Mouse (Mus musculus): ENCODE measurements around the gene Shd. TPM values are rescaled to one million over a fixed set of nuclear protein-coding genes. Genes with fewer than 3 reads are reported as not detected.

The Shd gene
- polyA plus RNA-seq, 1 experiment from 2014 or later, result 35.2 TPM

GRCm38 (mm10) chr17:55960791-55961190 lies 9.5 kb upstream of the Shd start:
- H3K9ac ChIP-seq, result no peak overlapping the region
- H3K4me1 ChIP-seq, result peaks cover 36% of the 10 kb centered on the region
- 0 out of 2 replicates have a peak, but pooled peaks cover under 1% of the 10 kb centered on the region for H3K27me3 ChIP-seq
- no peak overlapping the region for H3K4me3 ChIP-seq
- ATAC-seq (ENCODE audit: insufficient number of reproducible peaks, insufficient read depth, low FRiP score, low TSS enrichment, low read depth), result no peak
- no peak overlapping the region for H3K4me2 ChIP-seq
- no peak overlapping the region for H3K27ac ChIP-seq
- H3K36me3 ChIP-seq, result peaks cover 41% of the 10 kb centered on the region
- H3K9me3 ChIP-seq, result no peaks in the 10 kb centered on the region

- no peak for ATAC-seq (ENCODE audit: insufficient number of reproducible peaks, insufficient read depth, low FRiP score, low TSS enrichment, low read depth)
- Histone ChIP-seq H3K9ac (no peak overlapping the region), H3K27me3 (no peaks in the 10 kb centered on the region), H3K4me3 (no peak overlapping the region), H3K9me3 (no peaks in the 10 kb centered on the region), H3K4me2 (no peak overlapping the region), H3K27ac (no peak overlapping the region), H3K36me3 (peaks cover 48% of the 10 kb centered on the region), H3K4me1 (peaks cover 29% of the 10 kb centered on the region)
- WGBS, result 94% methylated on average over 7 of the region's 7 CpGs
These were observed 8.6 kb upstream of the Shd start for GRCm38 (mm10) chr17:55961631-55962030.

- 69% methylated on average over 14 of the region's 14 CpGs for WGBS
- Histone ChIP-seq H3K36me3 (peaks cover 61% of the 10 kb centered on the region), H3K9me3 (no peaks in the 10 kb centered on the region), H3K27ac (peak overlapping the region; percentile 30), H3K4me2 (no peak overlapping the region), H3K9ac (peak overlapping the region; percentile 22; the same call in 1 of the 2 replicates), H3K27me3 (no peaks in the 10 kb centered on the region), H3K4me3 (no peak overlapping the region), H3K4me1 (peaks cover 18% of the 10 kb centered on the region)
- ATAC-seq (ENCODE audit: insufficient number of reproducible peaks, insufficient read depth, low FRiP score, low TSS enrichment, low read depth), result no peak
These were observed 7.1 kb upstream of the Shd start for GRCm38 (mm10) chr17:55963171-55963570.

- peaks cover 14% of the 10 kb centered on the region for H3K4me1 ChIP-seq
- no peak overlapping the region for H3K4me2 ChIP-seq
- H3K27ac ChIP-seq, result no peak overlapping the region
- H3K27me3 ChIP-seq, result no peaks in the 10 kb centered on the region
- H3K9ac ChIP-seq, result no peak overlapping the region
- H3K36me3 ChIP-seq, result peaks cover 61% of the 10 kb centered on the region
- H3K4me3 ChIP-seq, result no peak overlapping the region
- 87% methylated on average over 10 of the region's 10 CpGs for WGBS
- H3K9me3 ChIP-seq, result no peaks in the 10 kb centered on the region
- ATAC-seq (ENCODE audit: insufficient number of reproducible peaks, insufficient read depth, low FRiP score, low TSS enrichment, low read depth), result no peak
These were observed 5.8 kb upstream of the Shd start for GRCm38 (mm10) chr17:55964496-55964895.

GRCm38 (mm10) chr17:55964996-55965395 lies 5.3 kb upstream of the Shd start:
- H3K4me1 ChIP-seq, result peaks cover 14% of the 10 kb centered on the region
- H3K27me3 ChIP-seq, result no peaks in the 10 kb centered on the region
- H3K27ac ChIP-seq, result no peak overlapping the region
- H3K36me3 ChIP-seq, result peaks cover 61% of the 10 kb centered on the region
- 83% methylated on average over 9 of the region's 9 CpGs for WGBS
- no peak overlapping the region for H3K4me3 ChIP-seq
- no peak for ATAC-seq (ENCODE audit: insufficient number of reproducible peaks, insufficient read depth, low FRiP score, low TSS enrichment, low read depth)
- no peak overlapping the region for H3K4me2 ChIP-seq
- no peak overlapping the region for H3K9ac ChIP-seq
- H3K9me3 ChIP-seq, result no peaks in the 10 kb centered on the region

GRCm38 (mm10) chr17:55967186-55967585 lies 3.1 kb upstream of the Shd start:
- H3K4me2 ChIP-seq, result no peak overlapping the region
- H3K9ac ChIP-seq, result no peak overlapping the region
- H3K9me3 ChIP-seq, result no peaks in the 10 kb centered on the region
- H3K27ac ChIP-seq, result no peak overlapping the region
- 87% methylated on average over 4 of the region's 4 CpGs for WGBS
- peaks cover 46% of the 10 kb centered on the region for H3K36me3 ChIP-seq
- H3K4me3 ChIP-seq, result no peak overlapping the region
- peaks cover 27% of the 10 kb centered on the region for H3K4me1 ChIP-seq
- H3K27me3 ChIP-seq, result peaks cover 10% of the 10 kb centered on the region
- no peak for ATAC-seq (ENCODE audit: insufficient number of reproducible peaks, insufficient read depth, low FRiP score, low TSS enrichment, low read depth)

GRCm38 (mm10) chr17:55968210-55968609 lies 2.1 kb upstream of the Shd start:
- H3K27ac ChIP-seq, result no peak overlapping the region
- no peaks in the 10 kb centered on the region for H3K9me3 ChIP-seq
- 42% methylated on average over 7 of the region's 7 CpGs for WGBS
- peaks cover 40% of the 10 kb centered on the region for H3K36me3 ChIP-seq
- no peak overlapping the region for H3K4me2 ChIP-seq
- H3K9ac ChIP-seq, result no peak overlapping the region
- H3K4me3 ChIP-seq, result no peak overlapping the region
- no peak for ATAC-seq (ENCODE audit: insufficient number of reproducible peaks, insufficient read depth, low FRiP score, low TSS enrichment, low read depth)
- peaks cover 23% of the 10 kb centered on the region for H3K4me1 ChIP-seq
- peaks cover 10% of the 10 kb centered on the region for H3K27me3 ChIP-seq

- Histone ChIP-seq H3K9me3 (no peaks in the 10 kb centered on the region), H3K27ac (no peak overlapping the region), H3K4me1 (peaks cover 21% of the 10 kb centered on the region), H3K4me3 (no peak overlapping the region; the same call in 1 of the 2 replicates), H3K9ac (peak overlapping the region; percentile 83), H3K4me2 (peak overlapping the region; percentile 86), H3K27me3 (peaks cover 10% of the 10 kb centered on the region), H3K36me3 (peaks cover 38% of the 10 kb centered on the region)
- no peak for ATAC-seq (ENCODE audit: insufficient number of reproducible peaks, insufficient read depth, low FRiP score, low TSS enrichment, low read depth)
- 37% methylated on average over 14 of the region's 14 CpGs for WGBS
These were observed 707 bp upstream of the Shd start for GRCm38 (mm10) chr17:55969560-55969959.

GRCm38 (mm10) chr17:55971453-55971852 lies 1.2 kb downstream of the Shd start:
- Histone ChIP-seq H3K4me3 (peak overlapping the region; percentile 64), H3K27ac (no peak overlapping the region), H3K36me3 (peaks cover 23% of the 10 kb centered on the region), H3K9me3 (no peaks in the 10 kb centered on the region), H3K27me3 (peaks cover 10% of the 10 kb centered on the region), H3K4me1 (peaks cover 21% of the 10 kb centered on the region), H3K9ac (peak overlapping the region; percentile 83), H3K4me2 (peak overlapping the region; percentile 86)
- WGBS, result 27% methylated on average over 22 of the region's 22 CpGs
- no peak for ATAC-seq (ENCODE audit: insufficient number of reproducible peaks, insufficient read depth, low FRiP score, low TSS enrichment, low read depth)

GRCm38 (mm10) chr17:55976255-55976862 lies 6.1 kb downstream of the Shd start:
- H3K9ac ChIP-seq, result no peak overlapping the region
- H3K9me3 ChIP-seq, result no peaks in the 10 kb centered on the region
- H3K4me3 ChIP-seq, result no peak overlapping the region
- no peak for ATAC-seq (ENCODE audit: insufficient number of reproducible peaks, insufficient read depth, low FRiP score, low TSS enrichment, low read depth)
- H3K36me3 ChIP-seq, result peaks cover 8% of the 10 kb centered on the region
- WGBS, result 17% methylated on average over 13 of the region's 13 CpGs
- H3K4me1 ChIP-seq, result peaks cover 9% of the 10 kb centered on the region
- peaks cover 4% of the 10 kb centered on the region; the same call in 1 of the 2 replicates for H3K27me3 ChIP-seq
- no peak overlapping the region for H3K27ac ChIP-seq
- H3K4me2 ChIP-seq, result no peak overlapping the region

- H3K9ac ChIP-seq, result no peak overlapping the region
- WGBS, result 64% methylated on average over 3 of the region's 3 CpGs
- peaks cover 4% of the 10 kb centered on the region; the same call in 1 of the 2 replicates for H3K4me1 ChIP-seq
- H3K9me3 ChIP-seq, result no peaks in the 10 kb centered on the region
- H3K4me2 ChIP-seq, result no peak overlapping the region
- no peak for ATAC-seq (ENCODE audit: insufficient number of reproducible peaks, insufficient read depth, low FRiP score, low TSS enrichment, low read depth)
- no peaks in the 10 kb centered on the region for H3K27me3 ChIP-seq
- peaks cover 8% of the 10 kb centered on the region for H3K36me3 ChIP-seq
- H3K4me3 ChIP-seq, result no peak overlapping the region
- no peak overlapping the region for H3K27ac ChIP-seq
These were observed 7.0 kb downstream of the Shd start for GRCm38 (mm10) chr17:55977301-55977700.

Data from embryonic facial prominence, embryonic 13.5 days (tissue).